Mouse (Mus musculus) lung, adult 2 months (tissue): ENCODE results near the gene Cxcr6. TPM values are rescaled to one million over a fixed set of nuclear protein-coding genes. Genes with fewer than 3 reads are reported as not detected.

ENCODE experiments used
- DNase-seq: peaks from one replicate; pipeline ENCODE4 v3.0.0; 2022
- H3K4me1 ChIP-seq: fragments of 200-500 bp; 2 replicates; pipeline ENCODE4 v1.6.1; 2011; ENCODE audit warnings: low read length; ENCODE audit not compliant: control insufficient read depth, insufficient read depth
- H3K4me3 ChIP-seq: fragments of 200-500 bp; replicated peaks from 2 replicates; pipeline ENCODE3; 2011; ENCODE audit warnings: low read depth, mild to moderate bottlenecking, control low read depth, low read length; ENCODE audit errors: extremely low read depth
- CTCF ChIP-seq: fragments of 200-500 bp; IDR thresholded peaks from 2 replicates; pipeline ENCODE4 v1.5.1; 2011; ENCODE audit warnings: mild to moderate bottlenecking, low read length, control low read depth; ENCODE audit not compliant: insufficient read depth
- POLR2A ChIP-seq: fragments of 200-500 bp; IDR thresholded peaks from 2 replicates; pipeline ENCODE4 v1.6.1; 2011; ENCODE audit warnings: low read depth, mild to moderate bottlenecking, control low read depth, low read length, borderline replicate concordance; ENCODE audit errors: extremely low read depth
- WGBS: fragments of 180-500 bp; shearing (Covaris S2); methylation state at CpG from one replicate; pipeline ENCODE4 v1.1.7; 2018; 5-methylcytosine and 5-hydroxymethylcytosine counted together
- polyA plus RNA-seq: library from polyadenylated mRNA; depleted of rRNA; stranded (reverse); fragments of >200 nt; gene quantifications from 2 replicates; pipeline ENCODE4 v1.2.3, GENCODE M21; 2012; rRNA removed

Gene Cxcr6
- 1.3 and 1.6 TPM in 2 replicates for polyA plus RNA-seq

DNA sequence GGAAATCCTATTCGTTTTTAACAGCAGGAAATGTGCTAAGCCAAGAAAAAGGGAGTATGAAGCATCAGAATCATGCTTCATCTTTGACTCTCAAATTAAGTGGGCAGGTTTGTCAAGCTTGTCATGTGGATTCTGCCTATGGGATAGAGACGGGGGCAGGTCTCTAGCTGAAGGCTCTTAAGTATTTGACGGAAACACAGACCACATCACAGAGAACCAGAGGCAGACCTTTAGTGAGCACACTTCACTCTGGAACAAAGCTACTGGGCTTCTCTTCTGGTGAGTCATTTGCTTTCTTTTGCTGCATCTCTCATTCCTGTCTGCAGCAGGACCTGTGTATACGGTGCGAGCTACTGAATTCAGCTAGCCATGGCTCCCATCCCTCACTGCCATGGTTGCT is at the start of gene Cxcr6:
Cxcr6 (plus strand) TSS at position 209 of the 400 bp plus-strand sequence.
- TF ChIP-seq CTCF = no peak
- no peak for TF ChIP-seq POLR2A
- WGBS = 85% methylated on average over 5 of the region's 5 CpGs
- Histone ChIP-seq H3K4me3 (no peak within 1 kb of the TSS), H3K4me1 (no peaks in the 10 kb centered on the region; the same call in 1 of the 2 replicates)
- DNase-seq = no peak

DNA sequence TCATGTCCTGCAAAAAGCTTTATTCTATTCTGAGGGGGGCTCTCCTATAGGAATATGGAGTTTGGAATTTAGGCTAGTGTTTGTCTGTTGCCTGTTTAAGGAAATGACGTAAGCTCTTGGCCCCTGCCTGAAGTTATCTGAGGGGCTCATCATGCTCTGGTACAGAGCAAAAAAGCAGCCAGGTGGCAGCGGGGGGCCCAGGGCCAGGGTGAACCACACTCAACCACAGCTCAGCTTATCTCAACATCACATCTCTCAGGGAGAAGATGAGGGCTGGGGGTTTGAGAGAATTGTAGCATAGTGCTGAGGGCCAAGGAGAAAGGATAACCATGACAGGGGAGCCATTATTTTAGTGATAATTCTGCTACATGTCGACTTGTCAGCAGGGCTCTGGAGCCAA is 49.5 kb upstream of the Cxcr6 start:
- WGBS = 62% methylated on average over 3 of the region's 3 CpGs
- TF ChIP-seq CTCF (no peak), POLR2A (no peak)
- H3K4me3 ChIP-seq = no peak overlapping the region
- DNase-seq = no peak
- no peaks in the 10 kb centered on the region for H3K4me1 ChIP-seq

DNA sequence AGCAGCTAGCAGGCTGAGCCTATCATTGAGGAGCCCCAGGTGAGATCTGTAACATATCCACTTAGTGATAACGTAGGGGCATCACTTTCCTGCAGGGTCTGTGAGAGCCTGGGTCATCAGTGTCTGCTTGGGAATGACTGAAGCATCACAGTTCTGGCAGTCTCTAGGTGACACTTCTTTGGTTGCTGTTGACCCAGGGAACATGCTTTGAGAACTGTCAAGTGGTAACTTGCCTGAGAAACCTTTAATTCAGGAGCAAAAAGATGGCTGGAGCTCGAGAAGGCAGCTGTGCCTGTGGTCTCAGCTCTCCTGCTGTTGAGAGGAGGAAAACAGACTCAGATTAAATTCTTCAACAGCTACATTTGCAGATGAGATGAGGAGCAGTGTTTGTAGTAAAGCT is 48.9 kb upstream of the Cxcr6 start:
- no peak for TF ChIP-seq POLR2A
- no peak for TF ChIP-seq CTCF
- DNase-seq = no peak
- H3K4me3 ChIP-seq = no peak overlapping the region
- 47% methylated on average over 2 of the region's 2 CpGs for WGBS
- no peaks in the 10 kb centered on the region for H3K4me1 ChIP-seq

DNA sequence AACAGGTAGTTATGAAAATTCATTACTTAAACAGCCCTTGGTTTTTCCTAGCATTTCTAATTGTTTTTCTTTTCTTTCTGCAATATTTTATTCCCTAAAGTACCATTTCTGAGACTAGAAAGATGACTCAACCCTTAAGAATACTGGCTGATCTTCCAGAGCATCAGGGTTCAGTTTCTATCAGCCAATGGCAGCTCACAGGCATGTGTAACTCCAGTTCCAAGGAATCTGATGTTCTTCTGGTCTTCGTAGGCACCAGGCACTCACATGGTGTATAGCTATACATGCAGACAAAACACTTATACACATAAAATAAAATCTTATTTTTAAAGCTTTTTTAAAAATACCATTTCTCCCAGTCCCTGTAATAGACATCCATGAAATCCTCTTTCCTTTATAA is 48.1 kb upstream of the Cxcr6 start:
- H3K4me3 ChIP-seq = no peak overlapping the region
- WGBS = 65% methylated on average over 1 of the region's 1 CpGs
- no peak for DNase-seq
- TF ChIP-seq CTCF (no peak), POLR2A (no peak)
- H3K4me1 ChIP-seq = no peaks in the 10 kb centered on the region

DNA sequence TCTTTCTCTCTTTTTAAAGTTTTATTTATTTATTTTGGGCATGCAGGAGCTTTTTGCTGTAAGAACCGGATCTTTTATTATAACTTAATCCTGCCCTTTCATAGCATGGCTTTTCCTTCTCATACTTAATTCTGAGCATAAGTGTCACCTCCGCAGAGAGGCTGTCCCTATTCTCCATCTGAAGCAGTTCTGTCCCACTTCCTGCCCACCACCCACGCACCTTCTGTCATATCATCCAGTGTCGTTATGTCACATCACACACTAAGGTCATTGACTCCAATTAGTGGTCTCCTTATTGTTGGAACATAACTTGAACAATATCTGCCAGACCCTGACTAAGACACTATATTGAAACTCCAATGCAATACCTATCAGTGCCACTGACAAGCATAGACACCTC is 47.6 kb upstream of the Cxcr6 start:
- H3K4me1 ChIP-seq = no peaks in the 10 kb centered on the region
- TF ChIP-seq POLR2A = no peak
- TF ChIP-seq CTCF = no peak
- no peak for DNase-seq
- no peak overlapping the region for H3K4me3 ChIP-seq
- 48% methylated on average over 4 of the region's 4 CpGs for WGBS

DNA sequence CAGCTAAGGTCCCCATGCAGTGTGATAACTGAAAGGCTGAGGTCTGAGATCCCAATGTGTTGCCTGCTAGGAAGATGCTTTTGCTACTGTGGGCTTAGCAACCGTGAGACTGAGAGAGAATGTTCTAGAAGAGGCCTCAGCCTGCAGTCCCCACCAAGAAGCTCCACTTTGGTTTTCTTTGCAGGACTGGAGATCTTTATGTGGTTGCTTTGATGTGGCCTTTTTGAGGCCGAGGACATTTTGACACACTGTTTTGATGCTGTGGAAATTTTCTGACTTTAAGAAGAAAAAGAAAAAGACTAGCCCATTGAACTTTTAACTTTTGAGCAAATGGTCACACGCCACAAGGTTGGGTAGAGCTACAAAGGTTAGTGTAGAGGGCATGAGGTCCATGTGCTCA is 45.5 kb upstream of the Cxcr6 start:
- no peak overlapping the region for H3K4me3 ChIP-seq
- no peak for TF ChIP-seq POLR2A
- no peak for TF ChIP-seq CTCF
- no peaks in the 10 kb centered on the region for H3K4me1 ChIP-seq
- 76% methylated on average over 3 of the region's 3 CpGs for WGBS
- no peak for DNase-seq

DNA sequence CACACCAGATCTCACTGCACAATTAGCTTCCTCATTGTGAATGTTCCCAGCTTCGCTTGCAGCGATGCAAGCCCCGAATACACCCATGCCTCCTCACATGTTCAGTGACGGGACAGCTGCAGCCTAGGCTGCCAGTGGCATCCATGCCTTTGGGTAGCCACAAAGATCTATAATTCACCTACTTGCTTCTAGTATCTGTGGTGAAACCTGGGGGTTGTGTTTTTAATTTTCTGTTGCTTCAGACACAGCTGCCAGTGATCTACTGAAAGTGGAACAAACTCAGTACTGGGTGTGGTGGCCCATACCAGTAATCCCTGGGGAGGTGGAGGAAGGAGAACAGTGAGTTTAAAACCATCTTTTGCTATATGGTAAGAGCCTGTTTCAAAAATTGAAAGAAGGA is 43.4 kb upstream of the Cxcr6 start:
- no peaks in the 10 kb centered on the region for H3K4me1 ChIP-seq
- no peak for DNase-seq
- WGBS = 77% methylated on average over 4 of the region's 4 CpGs
- TF ChIP-seq POLR2A (no peak), CTCF (no peak)
- no peak overlapping the region for H3K4me3 ChIP-seq

DNA sequence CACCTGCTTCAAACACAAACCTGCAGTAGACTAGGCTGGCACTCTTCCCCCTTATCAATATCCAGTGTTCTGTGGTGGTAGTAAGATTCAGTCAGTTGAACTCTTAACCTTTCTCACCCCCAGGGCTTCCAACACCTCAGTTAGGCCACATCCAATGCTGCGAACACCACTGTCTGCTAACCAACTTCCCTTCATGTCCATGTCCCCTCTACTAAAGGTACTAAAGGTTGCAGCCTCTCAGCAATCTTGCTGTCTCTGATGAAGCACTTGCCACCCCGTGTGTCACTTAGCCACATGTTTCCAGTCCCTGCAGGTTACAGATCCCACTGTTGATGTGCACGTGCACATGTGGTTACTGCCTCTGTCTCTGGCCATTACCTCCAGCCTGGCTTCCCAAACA is 42.5 kb upstream of the Cxcr6 start:
- Histone ChIP-seq H3K4me1 (no peaks in the 10 kb centered on the region), H3K4me3 (no peak overlapping the region)
- no peak for DNase-seq
- WGBS = 71% methylated on average over 3 of the region's 3 CpGs
- no peak for TF ChIP-seq POLR2A
- TF ChIP-seq CTCF = no peak

DNA sequence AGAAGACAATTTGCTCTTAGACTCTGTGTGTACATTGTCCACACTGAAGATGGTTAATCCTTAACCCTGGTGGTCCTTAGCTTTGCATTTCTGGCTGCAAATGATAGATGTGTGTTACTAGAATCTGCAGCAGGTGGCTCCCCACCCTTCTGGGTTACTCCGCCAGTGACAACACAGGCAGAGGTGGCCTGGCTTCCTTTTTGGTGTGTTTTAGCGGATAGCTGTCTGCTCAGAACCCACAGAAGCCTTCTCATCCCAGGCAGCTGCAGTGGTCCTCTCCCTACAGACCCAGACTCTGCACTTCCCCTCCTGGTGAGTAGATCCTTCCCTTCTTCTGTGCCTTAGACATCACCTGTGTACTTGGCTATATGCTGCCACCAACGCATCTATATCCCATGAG is 39.3 kb upstream of the Cxcr6 start:
- no peak for TF ChIP-seq POLR2A
- TF ChIP-seq CTCF = no peak
- DNase-seq = no peak
- Histone ChIP-seq H3K4me1 (no peaks in the 10 kb centered on the region), H3K4me3 (no peak overlapping the region)
- WGBS = 83% methylated on average over 3 of the region's 3 CpGs

DNA sequence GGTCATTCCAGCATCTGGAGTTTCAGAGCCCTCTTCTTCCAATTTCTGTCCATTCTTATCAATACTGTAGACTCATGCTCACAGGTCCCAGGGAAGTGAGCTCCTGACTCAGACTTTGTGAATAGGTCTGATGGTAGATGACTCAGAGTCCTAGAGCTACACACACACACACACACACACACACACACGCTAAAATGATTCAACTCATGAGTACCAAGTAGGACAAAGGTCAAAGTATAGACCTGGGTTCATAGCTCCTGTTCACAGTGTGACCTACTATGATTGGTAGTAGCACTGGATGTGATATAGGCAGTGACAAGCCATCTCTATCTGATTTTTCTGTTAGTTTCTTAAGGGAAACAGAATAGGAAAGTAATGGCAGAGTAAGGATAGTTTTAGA is 37.8 kb upstream of the Cxcr6 start:
- Histone ChIP-seq H3K4me3 (no peak overlapping the region), H3K4me1 (no peaks in the 10 kb centered on the region)
- DNase-seq = no peak
- no peak for TF ChIP-seq CTCF
- no peak for TF ChIP-seq POLR2A
- 70% methylated on average over 1 of the region's 1 CpGs for WGBS
